Mouse (Mus musculus) heart, embryonic 12.5 days (tissue): ENCODE data around the gene Atf7ip. TPM values are rescaled to one million over a fixed set of nuclear protein-coding genes. Genes with fewer than 3 reads are reported as not detected.
A peak's percentile ranks its signal among the peaks of the same experiment; 100 is the strongest.
"Not testable (repeated sequence)": the region's sequence is repeated elsewhere in the genome, so short reads cannot be mapped to it uniquely, and the experiment has no call there.

Experiments used
- ATAC-seq: fragments of 200-750 bp; cut with Nextera tagmentation; 2 replicates; pipeline ENCODE4 v1.8.0; 2017; ENCODE audit warnings: moderate TSS enrichment, moderate library complexity; ENCODE audit not compliant: insufficient number of reproducible peaks, low FRiP score
- H3K27ac ChIP-seq: fragments of 300-500 bp; sonication (generic); 2 replicates; pipeline ENCODE4 v1.5.1; 2016; ENCODE audit warnings: mild to moderate bottlenecking, moderate library complexity; ENCODE audit not compliant: poor library complexity, severe bottlenecking
- H3K27me3 ChIP-seq: fragments of 300-500 bp; sonication (generic); replicated peaks from 2 replicates; pipeline ENCODE4 v1.6.1; 2016; ENCODE audit warnings: mild to moderate bottlenecking, moderate library complexity
- H3K36me3 ChIP-seq: fragments of 300-500 bp; sonication (generic); 2 replicates; pipeline ENCODE4 v1.6.1; 2016; ENCODE audit warnings: mild to moderate bottlenecking, moderate library complexity
- H3K4me1 ChIP-seq: fragments of 300-500 bp; sonication (generic); replicated peaks from 2 replicates; pipeline ENCODE4 v1.6.1; 2016; ENCODE audit warnings: mild to moderate bottlenecking
- H3K4me2 ChIP-seq: fragments of 300-500 bp; sonication (generic); 2 replicates; pipeline ENCODE4 v1.6.1; 2016; ENCODE audit warnings: mild to moderate bottlenecking, moderate library complexity
- H3K4me3 ChIP-seq: fragments of 300-500 bp; sonication (generic); 2 replicates; pipeline ENCODE4 v1.5.1; 2016; ENCODE audit warnings: mild to moderate bottlenecking
- H3K9ac ChIP-seq: fragments of 300-500 bp; sonication (generic); 2 replicates; pipeline ENCODE4 v1.6.1; 2016; ENCODE audit warnings: mild to moderate bottlenecking, moderate library complexity
- H3K9me3 ChIP-seq: fragments of 300-500 bp; sonication (generic); replicated peaks from 2 replicates; pipeline ENCODE4 v1.6.1; 2016; ENCODE audit warnings: mild to moderate bottlenecking, moderate library complexity
- WGBS: fragments of 180-500 bp; shearing (Covaris S2); methylation state at CpG from one replicate; pipeline ENCODE4 v1.1.7; 2016; 5-methylcytosine and 5-hydroxymethylcytosine counted together
- polyA plus RNA-seq: library from polyadenylated mRNA; unstranded; fragments of >200 nt; fragmentation: Nextera tagmentation; extraction: Ambion mirVana; gene quantifications from 2 replicates; pipeline ENCODE4 v1.2.1, GENCODE M21; 2016

Atf7ip gene
- polyA plus RNA-seq, result 51.0 and 51.5 TPM in 2 replicates

- H3K9me3 ChIP-seq, H3K36me3 ChIP-seq, H3K4me2 ChIP-seq, H3K27me3 ChIP-seq, ATAC-seq, H3K27ac ChIP-seq, H3K4me3 ChIP-seq, H3K4me1 ChIP-seq, H3K9ac ChIP-seq: not testable (repeated sequence)
- 84% methylated on average over 3 of the region's 3 CpGs for WGBS
Measured at GRCm38 (mm10) chr6:136505867-136506266, at the start of gene Atf7ip. Gene Atf7ip (plus strand): TSS chr6:136506167.

GRCm38 (mm10) chr6:136456302-136456701, 49.7 kb upstream of the Atf7ip start:
- ATAC-seq, result no peak
- H3K4me1 ChIP-seq, result no peaks in the 10 kb centered on the region
- no peak overlapping the region for H3K4me3 ChIP-seq
- H3K9me3 ChIP-seq, result no peaks in the 10 kb centered on the region
- no peaks in the 10 kb centered on the region for H3K36me3 ChIP-seq
- H3K27ac ChIP-seq, result no peak overlapping the region
- WGBS, result 91% methylated on average over 1 of the region's 1 CpGs
- H3K9ac ChIP-seq, result no peak overlapping the region
- H3K4me2 ChIP-seq, result no peak overlapping the region
- H3K27me3 ChIP-seq, result no peaks in the 10 kb centered on the region

GRCm38 (mm10) chr6:136459156-136459555, 46.8 kb upstream of the Atf7ip start:
- Histone ChIP-seq H3K4me2 (no peak overlapping the region), H3K4me1 (peaks cover 2% of the 10 kb centered on the region; the same call in 1 of the 2 replicates), H3K4me3 (no peak overlapping the region), H3K36me3 (no peaks in the 10 kb centered on the region), H3K9ac (no peak overlapping the region), H3K27ac (no peak overlapping the region), H3K27me3 (no peaks in the 10 kb centered on the region), H3K9me3 (no peaks in the 10 kb centered on the region)
- 75% methylated on average over 7 of the region's 7 CpGs for WGBS
- ATAC-seq, result no peak

GRCm38 (mm10) chr6:136463491-136463890, 42.5 kb upstream of the Atf7ip start:
- H3K27me3 ChIP-seq, result no peaks in the 10 kb centered on the region
- H3K4me1 ChIP-seq, result peaks cover 15% of the 10 kb centered on the region
- WGBS, result 68% methylated on average over 9 of the region's 9 CpGs
- H3K4me2 ChIP-seq, result no peak overlapping the region
- no peak overlapping the region for H3K9ac ChIP-seq
- no peaks in the 10 kb centered on the region for H3K9me3 ChIP-seq
- no peak overlapping the region for H3K4me3 ChIP-seq
- no peaks in the 10 kb centered on the region for H3K36me3 ChIP-seq
- H3K27ac ChIP-seq, result no peak overlapping the region
- ATAC-seq, result no peak

- H3K4me1 ChIP-seq, result peaks cover 21% of the 10 kb centered on the region
- H3K27ac ChIP-seq, result no peak overlapping the region
- no peaks in the 10 kb centered on the region for H3K36me3 ChIP-seq
- ATAC-seq, result no peak
- H3K4me2 ChIP-seq, result no peak overlapping the region
- no peaks in the 10 kb centered on the region for H3K27me3 ChIP-seq
- 57% methylated on average over 12 of the region's 12 CpGs for WGBS
- no peaks in the 10 kb centered on the region for H3K9me3 ChIP-seq
- H3K9ac ChIP-seq, result no peak overlapping the region
- no peak overlapping the region for H3K4me3 ChIP-seq
Measured at GRCm38 (mm10) chr6:136464121-136464621, 41.8 kb upstream of the Atf7ip start.

GRCm38 (mm10) chr6:136465021-136465420, 40.9 kb upstream of the Atf7ip start:
- Histone ChIP-seq H3K4me1 (peaks cover 23% of the 10 kb centered on the region), H3K4me3 (no peak overlapping the region), H3K4me2 (no peak overlapping the region), H3K9ac (no peak overlapping the region), H3K9me3 (no peaks in the 10 kb centered on the region), H3K27ac (no peak overlapping the region), H3K27me3 (no peaks in the 10 kb centered on the region), H3K36me3 (no peaks in the 10 kb centered on the region)
- 84% methylated on average over 8 of the region's 8 CpGs for WGBS
- no peak for ATAC-seq

- Histone ChIP-seq H3K4me1 (peaks cover 31% of the 10 kb centered on the region), H3K9ac (no peak overlapping the region), H3K4me2 (peak overlapping the region; percentile 31), H3K27me3 (no peaks in the 10 kb centered on the region), H3K4me3 (no peak overlapping the region), H3K36me3 (no peaks in the 10 kb centered on the region), H3K9me3 (no peaks in the 10 kb centered on the region), H3K27ac (peak overlapping the region; percentile 94)
- 17% methylated on average over 8 of the region's 8 CpGs for WGBS
- no peak for ATAC-seq
Measured at GRCm38 (mm10) chr6:136465959-136466381, 40.0 kb upstream of the Atf7ip start.

GRCm38 (mm10) chr6:136466956-136467750, 38.8 kb upstream of the Atf7ip start:
- Histone ChIP-seq H3K4me2 (no peak overlapping the region), H3K9ac (no peak overlapping the region), H3K4me1 (peaks cover 38% of the 10 kb centered on the region), H3K27me3 (no peaks in the 10 kb centered on the region), H3K4me3 (no peak overlapping the region), H3K36me3 (no peaks in the 10 kb centered on the region), H3K9me3 (no peaks in the 10 kb centered on the region), H3K27ac (peak overlapping the region; percentile 94)
- WGBS, result 56% methylated on average over 14 of the region's 14 CpGs
- no peak for ATAC-seq

GRCm38 (mm10) chr6:136467837-136468236, 38.1 kb upstream of the Atf7ip start:
- Histone ChIP-seq H3K9me3 (no peaks in the 10 kb centered on the region), H3K36me3 (no peaks in the 10 kb centered on the region), H3K4me3 (no peak overlapping the region), H3K4me1 (peaks cover 45% of the 10 kb centered on the region), H3K9ac (no peak overlapping the region), H3K4me2 (no peak overlapping the region), H3K27me3 (no peaks in the 10 kb centered on the region), H3K27ac (peak overlapping the region; percentile 94)
- no peak for ATAC-seq
- WGBS, result 26% methylated on average over 5 of the region's 5 CpGs

GRCm38 (mm10) chr6:136468401-136468912, 37.5 kb upstream of the Atf7ip start:
- no peak overlapping the region for H3K4me2 ChIP-seq
- no peaks in the 10 kb centered on the region for H3K36me3 ChIP-seq
- H3K4me3 ChIP-seq, result no peak overlapping the region
- no peaks in the 10 kb centered on the region for H3K27me3 ChIP-seq
- 5% methylated on average over 12 of the region's 12 CpGs for WGBS
- H3K4me1 ChIP-seq, result peaks cover 50% of the 10 kb centered on the region
- H3K9ac ChIP-seq, result no peak overlapping the region
- peak overlapping the region; percentile 94 for H3K27ac ChIP-seq
- H3K9me3 ChIP-seq, result no peaks in the 10 kb centered on the region
- ATAC-seq, result peak; percentile 87

GRCm38 (mm10) chr6:136468974-136469792, 36.8 kb upstream of the Atf7ip start:
- ATAC-seq, result peak; percentile 4; the same call in 1 of the 2 replicates
- H3K36me3 ChIP-seq, result no peaks in the 10 kb centered on the region
- 23% methylated on average over 12 of the region's 12 CpGs for WGBS
- no peak overlapping the region for H3K4me2 ChIP-seq
- peak overlapping the region; percentile 94 for H3K27ac ChIP-seq
- H3K4me3 ChIP-seq, result no peak overlapping the region
- H3K4me1 ChIP-seq, result peaks cover 54% of the 10 kb centered on the region
- H3K9me3 ChIP-seq, result no peaks in the 10 kb centered on the region
- H3K9ac ChIP-seq, result no peak overlapping the region
- H3K27me3 ChIP-seq, result no peaks in the 10 kb centered on the region
